Mouse (Mus musculus) heart, embryonic 15.5 days (tissue): Measurements from ENCODE around the gene Ehd4. TPM values are rescaled to one million over a fixed set of nuclear protein-coding genes. Genes with fewer than 3 reads are reported as not detected.

Experiments
- ATAC-seq: fragments of 200-750 bp; cut with Nextera tagmentation; replicated peaks from 2 replicates; pipeline ENCODE4 v1.8.0; 2017; ENCODE audit warnings: low read depth, moderate TSS enrichment; ENCODE audit not compliant: insufficient number of reproducible peaks, insufficient read depth, low FRiP score
- H3K27ac ChIP-seq: fragments of 300-500 bp; sonication (generic); 2 replicates; pipeline ENCODE4 v1.5.1; 2015; ENCODE audit warnings: mild to moderate bottlenecking, inconsistent platforms
- H3K27me3 ChIP-seq: fragments of 300-500 bp; sonication (generic); 2 replicates; pipeline ENCODE4 v1.6.1; 2015; ENCODE audit warnings: inconsistent platforms
- H3K36me3 ChIP-seq: fragments of 300-500 bp; sonication (generic); 2 replicates; pipeline ENCODE4 v1.6.1; 2015; ENCODE audit warnings: mild to moderate bottlenecking, inconsistent platforms
- H3K4me1 ChIP-seq: fragments of 300-500 bp; sonication (generic); replicated peaks from 2 replicates; pipeline ENCODE4 v1.6.1; 2015; ENCODE audit warnings: inconsistent platforms
- H3K4me2 ChIP-seq: fragments of 300-500 bp; sonication (generic); 2 replicates; pipeline ENCODE4 v1.6.1; 2015; ENCODE audit warnings: inconsistent platforms, mild to moderate bottlenecking, moderate library complexity
- H3K4me3 ChIP-seq: fragments of 300-500 bp; sonication (generic); 2 replicates; pipeline ENCODE4 v1.5.1; 2015; ENCODE audit warnings: mild to moderate bottlenecking, inconsistent platforms
- H3K9ac ChIP-seq: fragments of 300-500 bp; sonication (generic); 2 replicates; pipeline ENCODE4 v1.6.1; 2015; ENCODE audit warnings: mild to moderate bottlenecking, inconsistent platforms
- H3K9me3 ChIP-seq: fragments of 300-500 bp; sonication (generic); replicated peaks from 2 replicates; pipeline ENCODE4 v1.6.1; 2016; ENCODE audit warnings: inconsistent platforms
- WGBS: fragments of 180-500 bp; shearing (Covaris S2); methylation state at CpG from one replicate; pipeline ENCODE4 v1.1.7; 2015; ENCODE audit warnings: mixed read lengths; 5-methylcytosine and 5-hydroxymethylcytosine counted together
- polyA plus RNA-seq: library from polyadenylated mRNA; unstranded; fragments of >200 nt; fragmentation: Nextera tagmentation; extraction: Ambion mirVana; gene quantifications from 2 replicates; pipeline ENCODE4 v1.2.1, GENCODE M21; 2015

Gene Ehd4
- polyA plus RNA-seq, 1 experiment from 2014 or later, result 188 TPM

GRCm38 (mm10) chr2:120126408-120126807, 28.0 kb downstream of the Ehd4 start:
- 47% methylated on average over 4 of the region's 4 CpGs for WGBS
- H3K4me2 ChIP-seq, result no peak overlapping the region
- H3K27ac ChIP-seq, result peak overlapping the region; percentile 92
- 0 out of 2 replicates have a peak, but pooled peaks cover 6% of the 10 kb centered on the region for H3K36me3 ChIP-seq
- no peaks in the 10 kb centered on the region for H3K9me3 ChIP-seq
- H3K4me3 ChIP-seq, result no peak overlapping the region
- no peak overlapping the region for H3K9ac ChIP-seq
- ATAC-seq, result no peak
- H3K27me3 ChIP-seq, result no peaks in the 10 kb centered on the region
- peaks cover 67% of the 10 kb centered on the region for H3K4me1 ChIP-seq

DNA sequence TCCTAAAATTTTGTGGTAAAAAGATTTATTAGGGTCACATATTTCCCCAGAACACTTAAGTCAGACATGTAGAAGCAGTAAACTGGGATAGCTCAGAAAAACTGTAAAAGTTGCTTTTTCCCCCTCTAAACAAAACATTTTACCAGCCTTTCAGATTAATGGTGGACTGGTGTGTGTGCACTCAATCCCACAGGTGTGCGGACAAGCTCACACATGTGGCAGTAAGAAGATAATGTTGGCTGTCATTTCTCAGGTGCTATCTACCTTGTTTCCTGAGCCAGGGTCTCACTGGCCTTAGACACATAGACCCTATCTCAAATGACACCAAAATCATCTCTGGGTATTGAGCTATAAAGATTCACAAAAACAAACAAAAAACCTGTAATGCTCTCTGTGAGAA, 28.9 kb downstream of the Ehd4 start:
- H3K27ac ChIP-seq, result no peak overlapping the region
- ATAC-seq, result no peak
- no peak overlapping the region for H3K4me2 ChIP-seq
- H3K9me3 ChIP-seq, result no peaks in the 10 kb centered on the region
- 0 out of 2 replicates have a peak, but pooled peaks cover 6% of the 10 kb centered on the region for H3K36me3 ChIP-seq
- H3K4me1 ChIP-seq, result peaks cover 65% of the 10 kb centered on the region
- WGBS, result 100% methylated on average over 1 of the region's 1 CpGs
- no peak overlapping the region for H3K4me3 ChIP-seq
- H3K27me3 ChIP-seq, result no peaks in the 10 kb centered on the region
- no peak overlapping the region for H3K9ac ChIP-seq

DNA sequence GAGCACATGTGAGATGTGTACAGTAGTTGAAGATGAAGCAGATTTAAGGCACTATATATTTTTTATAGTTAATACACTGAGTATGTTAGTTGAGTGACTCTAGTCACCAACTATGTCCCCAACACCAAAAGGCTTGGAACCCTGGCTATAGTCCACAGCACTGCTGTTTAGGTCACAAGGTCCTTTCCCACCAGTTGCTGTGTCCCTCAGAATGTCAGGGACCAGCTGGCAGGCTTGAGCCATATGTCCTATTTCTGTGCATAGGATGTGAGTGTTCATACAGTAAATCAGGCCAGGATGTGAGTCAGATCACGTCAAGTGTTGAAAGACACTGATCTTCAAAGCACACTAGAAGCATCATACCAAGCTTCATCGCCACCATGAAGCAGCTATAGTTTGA, 29.5 kb downstream of the Ehd4 start:
- no peak for ATAC-seq
- no peak overlapping the region for H3K4me3 ChIP-seq
- no peak overlapping the region for H3K9ac ChIP-seq
- 64% methylated on average over 2 of the region's 2 CpGs for WGBS
- H3K4me1 ChIP-seq, result peaks cover 59% of the 10 kb centered on the region
- no peaks in the 10 kb centered on the region for H3K9me3 ChIP-seq
- no peaks in the 10 kb centered on the region for H3K27me3 ChIP-seq
- H3K36me3 ChIP-seq, result 0 out of 2 replicates have a peak, but pooled peaks cover 6% of the 10 kb centered on the region
- H3K4me2 ChIP-seq, result no peak overlapping the region
- peak overlapping the region; percentile 5; the same call in 1 of the 2 replicates for H3K27ac ChIP-seq

GRCm38 (mm10) chr2:120124096-120124495, 30.3 kb downstream of the Ehd4 start:
- no peak for ATAC-seq
- H3K27ac ChIP-seq, result peak overlapping the region; percentile 5

GRCm38 (mm10) chr2:120122983-120123382, 31.4 kb downstream of the Ehd4 start:
- WGBS, result 71% methylated on average over 6 of the region's 6 CpGs

More at GRCm38 (mm10) chr2:120124096-120124495, 30.3 kb downstream of the Ehd4 start:
- WGBS, result 52% methylated on average over 1 of the region's 1 CpGs
- H3K36me3 ChIP-seq, result 0 out of 2 replicates have a peak, but pooled peaks cover 6% of the 10 kb centered on the region
- H3K4me3 ChIP-seq, result no peak overlapping the region
- no peak overlapping the region for H3K9ac ChIP-seq
- H3K4me1 ChIP-seq, result peaks cover 51% of the 10 kb centered on the region
- no peaks in the 10 kb centered on the region for H3K9me3 ChIP-seq
- H3K27me3 ChIP-seq, result no peaks in the 10 kb centered on the region
- H3K4me2 ChIP-seq, result no peak overlapping the region

GRCm38 (mm10) chr2:120117346-120117745, 37.1 kb downstream of the Ehd4 start:
- Histone ChIP-seq H3K4me2 (no peak overlapping the region), H3K4me3 (no peak overlapping the region), H3K9me3 (no peaks in the 10 kb centered on the region), H3K27ac (no peak overlapping the region), H3K4me1 (peaks cover 36% of the 10 kb centered on the region), H3K36me3 (no peaks in the 10 kb centered on the region), H3K27me3 (no peaks in the 10 kb centered on the region), H3K9ac (no peak overlapping the region)
- ATAC-seq, result no peak
- WGBS, result 63% methylated on average over 6 of the region's 6 CpGs

More at GRCm38 (mm10) chr2:120122983-120123382, 31.4 kb downstream of the Ehd4 start:
- no peak for ATAC-seq
- no peaks in the 10 kb centered on the region for H3K27me3 ChIP-seq
- H3K9ac ChIP-seq, result no peak overlapping the region
- H3K36me3 ChIP-seq, result 0 out of 2 replicates have a peak, but pooled peaks cover 6% of the 10 kb centered on the region
- H3K4me3 ChIP-seq, result no peak overlapping the region
- peak overlapping the region; percentile 6; the same call in 1 of the 2 replicates for H3K27ac ChIP-seq
- H3K4me2 ChIP-seq, result no peak overlapping the region
- peaks cover 40% of the 10 kb centered on the region for H3K4me1 ChIP-seq
- H3K9me3 ChIP-seq, result no peaks in the 10 kb centered on the region

GRCm38 (mm10) chr2:120116362-120116761, 38.0 kb downstream of the Ehd4 start:
- Histone ChIP-seq H3K9me3 (no peaks in the 10 kb centered on the region), H3K9ac (no peak overlapping the region), H3K4me1 (peaks cover 38% of the 10 kb centered on the region), H3K27me3 (no peaks in the 10 kb centered on the region), H3K36me3 (no peaks in the 10 kb centered on the region), H3K27ac (no peak overlapping the region), H3K4me2 (no peak overlapping the region), H3K4me3 (no peak overlapping the region)
- WGBS, result 40% methylated on average over 1 of the region's 1 CpGs
- no peak for ATAC-seq

GRCm38 (mm10) chr2:120114977-120115376, 39.4 kb downstream of the Ehd4 start:
- H3K4me3 ChIP-seq, result no peak overlapping the region
- peaks cover 46% of the 10 kb centered on the region for H3K4me1 ChIP-seq
- H3K36me3 ChIP-seq, result no peaks in the 10 kb centered on the region
- no peak for ATAC-seq
- no peak overlapping the region for H3K9ac ChIP-seq
- 73% methylated on average over 4 of the region's 4 CpGs for WGBS
- H3K9me3 ChIP-seq, result no peaks in the 10 kb centered on the region
- H3K27ac ChIP-seq, result peak overlapping the region; percentile 7; the same call in 1 of the 2 replicates
- H3K27me3 ChIP-seq, result no peaks in the 10 kb centered on the region
- no peak overlapping the region for H3K4me2 ChIP-seq

DNA sequence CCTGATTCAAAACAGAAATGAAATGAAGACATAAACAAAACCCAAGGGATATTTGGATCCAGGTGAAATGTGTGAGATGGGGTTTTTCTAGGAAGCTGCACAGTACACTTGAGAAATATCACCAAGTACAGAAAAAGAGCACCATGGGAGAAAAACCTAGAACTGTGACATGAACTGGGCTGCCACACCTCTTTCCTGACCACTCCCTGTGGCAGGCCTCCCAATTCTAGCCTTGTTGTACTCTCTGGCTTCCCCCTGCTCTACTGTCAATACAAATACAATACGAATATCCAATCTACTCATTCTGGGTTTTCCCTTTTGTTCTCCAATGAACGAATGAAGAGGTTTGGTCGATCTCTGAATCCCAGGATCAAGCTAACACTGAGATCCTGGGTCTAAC, 40.4 kb downstream of the Ehd4 start:
- 62% methylated on average over 3 of the region's 3 CpGs for WGBS
- Histone ChIP-seq H3K36me3 (no peaks in the 10 kb centered on the region), H3K27ac (peak overlapping the region; percentile 7), H3K9ac (no peak overlapping the region), H3K27me3 (no peaks in the 10 kb centered on the region), H3K4me3 (no peak overlapping the region), H3K4me1 (peaks cover 46% of the 10 kb centered on the region), H3K4me2 (no peak overlapping the region), H3K9me3 (no peaks in the 10 kb centered on the region)
- no peak for ATAC-seq

- H3K4me2 ChIP-seq, result no peak overlapping the region
- WGBS, result 72% methylated on average over 6 of the region's 6 CpGs
- H3K4me3 ChIP-seq, result no peak overlapping the region
- no peaks in the 10 kb centered on the region for H3K27me3 ChIP-seq
- no peaks in the 10 kb centered on the region for H3K36me3 ChIP-seq
- H3K4me1 ChIP-seq, result peaks cover 46% of the 10 kb centered on the region
- H3K27ac ChIP-seq, result peak overlapping the region; percentile 7; the same call in 1 of the 2 replicates
- ATAC-seq, result no peak
- H3K9me3 ChIP-seq, result no peaks in the 10 kb centered on the region
- H3K9ac ChIP-seq, result no peak overlapping the region
These were observed 40.9 kb downstream of the Ehd4 start for GRCm38 (mm10) chr2:120113476-120113875.

DNA sequence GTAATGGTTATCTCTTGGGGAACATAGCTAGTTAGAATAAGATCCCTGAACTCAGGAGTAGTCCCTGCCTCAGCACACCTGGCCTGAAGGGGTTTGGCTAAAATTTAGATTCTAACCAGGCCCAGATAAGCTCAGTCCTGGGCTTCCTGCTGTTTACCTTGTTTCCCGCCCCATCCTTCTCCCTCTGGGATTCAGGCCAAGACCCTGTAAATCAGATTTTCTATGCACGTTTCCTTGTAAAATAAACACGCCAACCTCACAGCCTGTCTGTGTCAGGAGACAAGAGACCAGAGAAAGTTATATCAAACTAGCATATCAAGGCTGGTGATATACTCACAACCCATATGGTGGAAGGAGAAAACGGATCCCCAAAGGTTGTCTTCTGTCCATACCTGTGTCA, 42.8 kb downstream of the Ehd4 start:
- no peaks in the 10 kb centered on the region for H3K36me3 ChIP-seq
- no peaks in the 10 kb centered on the region for H3K27me3 ChIP-seq
- ATAC-seq, result no peak
- H3K4me1 ChIP-seq, result peaks cover 53% of the 10 kb centered on the region
- no peak overlapping the region for H3K4me3 ChIP-seq
- H3K9ac ChIP-seq, result no peak overlapping the region
- 43% methylated on average over 4 of the region's 4 CpGs for WGBS
- H3K27ac ChIP-seq, result peak overlapping the region; percentile 56
- H3K4me2 ChIP-seq, result no peak overlapping the region
- no peaks in the 10 kb centered on the region for H3K9me3 ChIP-seq

DNA sequence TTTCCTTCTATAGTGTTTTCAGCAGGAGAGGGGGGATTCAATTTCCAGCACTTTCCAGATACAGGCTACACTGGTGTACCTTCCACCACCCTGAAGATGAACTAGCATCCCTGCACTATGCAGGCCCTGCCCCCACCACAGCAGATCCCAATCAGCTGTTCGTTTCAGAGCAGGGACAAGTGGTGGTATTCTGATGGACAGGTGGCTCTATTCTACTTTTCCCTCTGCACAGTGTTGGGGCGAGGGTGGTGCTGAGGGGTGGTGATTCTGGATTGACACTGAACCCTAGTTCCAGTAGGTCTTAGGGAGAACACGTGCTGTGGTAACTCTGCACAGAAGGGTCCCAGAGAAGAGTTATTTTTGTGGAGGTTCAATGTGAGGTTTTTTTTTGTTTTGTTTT, 43.2 kb downstream of the Ehd4 start:
- no peaks in the 10 kb centered on the region for H3K27me3 ChIP-seq
- no peak overlapping the region for H3K4me3 ChIP-seq
- no peak overlapping the region for H3K4me2 ChIP-seq
- H3K27ac ChIP-seq, result peak overlapping the region; percentile 56
- H3K9me3 ChIP-seq, result no peaks in the 10 kb centered on the region
- 52% methylated on average over 3 of the region's 3 CpGs for WGBS
- no peak for ATAC-seq
- H3K36me3 ChIP-seq, result no peaks in the 10 kb centered on the region
- H3K4me1 ChIP-seq, result peaks cover 53% of the 10 kb centered on the region
- H3K9ac ChIP-seq, result no peak overlapping the region
